Mouse (Mus musculus) embryo, embryonic 11 days (tissue): Measurements from ENCODE around the gene Olfr522.
"Not testable (repeated sequence)": the region's sequence is repeated elsewhere in the genome, so short reads cannot be mapped to it uniquely, and the experiment has no call there.

Experiments used
- DNase-seq: peaks from one replicate; pipeline ENCODE4 v3.0.0-alpha.2; 2015

The Olfr522 gene

DNA sequence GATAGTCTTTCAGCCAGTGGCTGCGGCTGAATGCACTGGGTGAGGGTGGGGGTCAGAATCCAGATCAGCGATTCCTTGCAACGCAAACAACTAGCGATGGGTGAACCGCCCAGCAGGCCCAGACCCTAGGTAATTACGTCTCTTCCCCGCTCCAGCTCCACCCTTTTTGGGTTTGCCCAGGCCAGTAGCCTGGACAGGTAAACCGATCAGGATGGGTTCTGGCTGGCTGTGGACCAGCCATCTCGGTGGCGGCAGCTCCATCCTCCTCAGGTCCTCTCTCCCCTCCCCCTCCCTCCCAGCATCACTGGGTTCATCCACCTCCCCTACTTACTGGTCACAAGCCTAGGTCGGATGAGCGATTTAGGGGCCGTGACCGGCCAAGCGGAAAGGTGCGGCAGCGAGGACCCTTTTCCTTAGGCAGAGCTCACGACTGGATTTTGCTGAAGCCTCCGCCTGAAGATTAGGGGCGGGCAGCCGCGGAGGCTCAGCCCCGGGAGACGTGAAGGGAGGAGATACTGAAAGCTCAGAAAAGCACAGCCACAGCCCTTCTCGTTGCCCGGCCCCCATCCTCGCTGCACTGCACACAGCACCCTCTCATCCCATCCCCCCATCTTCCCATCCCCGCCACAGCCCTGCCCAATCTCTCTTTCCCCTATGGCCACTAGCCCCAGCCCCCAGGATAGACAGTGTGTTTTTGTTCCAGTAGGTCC, 10.2 kb downstream of the Olfr522 start, which contains the start of gene Sprn:
Sprn (minus strand) TSS at position 660 of the 710 bp plus-strand sequence.
- DNase-seq = peak; percentile 48

GRCm38 (mm10) chr7:140153829-140154217, 10.7 kb downstream of the Olfr522 start:
- DNase-seq = no peak

- DNase-seq = peak; percentile 45
Observed at GRCm38 (mm10) chr7:140153383-140153782, 11.2 kb downstream of the Olfr522 start.

DNA sequence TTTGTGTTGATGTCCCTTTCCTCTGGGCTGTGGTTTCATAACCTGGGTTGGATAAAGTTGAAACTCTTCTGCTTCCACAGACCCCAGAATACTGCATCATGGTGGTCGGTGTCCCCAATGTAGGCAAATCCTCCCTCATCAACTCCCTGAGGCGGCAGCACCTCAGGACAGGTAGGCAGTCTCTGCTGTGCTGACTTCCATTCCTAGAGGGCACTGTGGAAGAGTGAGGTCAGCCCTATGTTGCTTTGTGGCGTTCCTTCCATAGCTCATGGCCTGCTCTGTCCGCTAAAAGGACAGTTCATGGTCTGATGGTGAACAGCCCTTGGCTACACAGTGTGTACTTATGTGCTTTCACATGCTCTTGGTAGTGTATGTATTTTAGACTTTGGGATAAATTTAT, 20.0 kb downstream of the Olfr522 start:
- no peak for DNase-seq

DNA sequence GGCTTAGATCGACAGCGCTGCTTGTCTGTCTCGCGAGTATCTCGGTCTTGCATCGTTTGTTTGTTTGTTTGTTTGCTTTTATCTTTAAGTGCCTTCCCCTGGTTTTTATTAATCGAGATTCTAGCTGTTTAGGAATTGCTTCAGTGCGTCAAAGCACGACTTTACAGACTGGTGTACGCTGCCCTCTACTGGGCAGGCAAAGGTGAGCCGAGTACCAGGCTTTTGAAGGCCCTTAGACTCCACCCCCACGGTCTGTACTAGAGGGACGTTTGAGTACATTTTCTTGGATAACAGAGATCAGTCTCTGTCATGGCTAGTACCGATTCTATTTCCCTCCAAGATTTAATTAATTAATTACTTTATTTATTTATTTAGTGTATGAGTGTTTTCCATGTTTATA, 23.2 kb downstream of the Olfr522 start:
- peak; percentile 82 for DNase-seq

GRCm38 (mm10) chr7:140138021-140138310, 26.6 kb downstream of the Olfr522 start:
- no peak for DNase-seq

GRCm38 (mm10) chr7:140137135-140138020, 27.2 kb downstream of the Olfr522 start, which contains the start of gene Mtg1:
Mtg1 (plus strand) TSS chr7:140137564.
- peak; percentile 94 for DNase-seq

DNA sequence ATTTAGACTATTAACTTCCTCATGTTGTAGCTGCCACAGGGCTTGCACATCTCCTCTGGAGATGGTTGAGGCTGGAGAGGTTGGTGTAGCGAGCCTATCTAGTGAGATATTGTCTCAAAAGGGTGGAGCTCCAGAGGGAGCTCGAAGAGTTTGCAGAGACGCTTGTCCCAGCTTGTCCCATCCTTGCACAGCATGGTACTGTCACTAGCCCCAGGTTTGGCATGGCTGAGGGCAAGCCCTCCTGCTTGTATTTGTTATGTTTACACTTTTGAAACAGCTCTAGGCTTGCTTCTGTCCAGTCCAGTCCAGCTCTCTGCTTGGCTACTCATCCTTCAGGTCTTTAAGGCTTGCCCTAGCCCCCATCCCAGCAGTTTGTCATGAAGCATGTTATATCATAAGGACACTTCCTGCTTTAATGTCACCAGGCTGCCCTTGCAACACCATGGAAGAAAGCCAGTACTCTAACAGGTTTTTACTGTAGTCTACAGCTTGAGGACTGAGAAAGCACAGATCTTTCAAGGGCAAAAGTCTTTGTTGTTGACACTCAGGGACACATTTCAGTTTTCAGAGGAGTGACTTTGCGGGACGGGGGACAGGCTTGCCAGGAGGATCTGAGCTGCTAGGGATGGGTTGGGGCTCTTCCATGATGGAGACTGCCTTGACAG, 29.3 kb downstream of the Olfr522 start:
- DNase-seq = no peak

- not testable (repeated sequence) for DNase-seq
Observed at GRCm38 (mm10) chr7:140134033-140134432, 30.5 kb downstream of the Olfr522 start.

DNA sequence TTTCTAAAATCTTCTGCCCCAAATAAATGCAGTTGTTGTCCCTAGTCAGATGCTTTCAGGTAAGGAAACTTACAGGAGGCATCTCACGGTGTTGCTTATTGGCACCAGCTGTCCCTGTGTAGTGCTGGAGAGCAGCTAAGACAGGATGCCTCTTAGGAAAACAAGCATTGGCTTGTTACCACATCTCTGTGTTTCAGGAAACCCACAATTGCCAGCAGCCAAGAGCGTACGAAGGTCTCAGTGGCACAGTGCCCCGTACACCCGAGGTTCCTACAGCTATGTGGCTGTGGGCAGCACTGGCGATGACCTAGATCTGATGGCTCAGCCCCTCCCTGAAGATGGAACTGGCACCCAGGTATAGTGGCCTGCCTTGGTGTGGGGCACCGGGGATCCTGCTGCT, 32.4 kb downstream of the Olfr522 start:
- not testable (repeated sequence) for DNase-seq

GRCm38 (mm10) chr7:140127911-140128310, 36.7 kb downstream of the Olfr522 start:
- no peak for DNase-seq

DNA sequence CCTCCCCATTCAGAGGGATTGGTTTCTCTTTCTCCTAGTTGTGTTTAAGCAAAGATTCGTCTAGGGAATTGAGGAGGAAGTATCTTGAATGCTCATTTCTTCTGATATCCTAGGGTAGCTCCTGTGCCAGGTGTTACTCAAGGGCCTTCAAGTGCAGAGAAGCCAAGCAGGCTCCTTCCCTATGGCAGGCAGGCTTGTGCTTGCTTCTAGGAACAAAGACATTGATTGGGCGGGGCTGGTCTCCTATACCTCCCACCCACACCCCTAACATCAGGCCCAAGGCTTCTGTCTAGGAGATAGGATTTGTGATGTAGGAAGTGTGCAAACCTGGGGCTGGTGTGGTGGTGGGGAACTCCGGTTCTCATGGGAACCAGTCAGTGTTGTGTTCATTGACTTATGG, 37.6 kb downstream of the Olfr522 start:
- no peak for DNase-seq

DNA sequence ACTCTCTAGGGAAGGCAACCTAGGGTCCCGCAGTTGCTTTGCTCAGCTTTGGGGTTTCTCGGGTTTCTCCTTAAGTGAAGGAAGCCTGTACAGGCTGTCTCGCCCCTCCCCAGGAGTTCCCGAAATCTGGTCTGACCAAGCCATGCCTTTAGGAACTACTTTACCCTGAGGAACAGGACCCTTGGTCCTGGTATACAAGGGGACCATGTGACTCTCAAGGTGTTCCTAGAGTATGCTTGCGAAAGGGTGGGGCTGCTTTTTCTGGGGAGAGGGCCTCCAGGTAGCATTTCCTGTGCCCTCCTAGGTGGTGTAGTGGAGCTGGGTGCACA, 38.6 kb downstream of the Olfr522 start:
- no peak for DNase-seq

DNA sequence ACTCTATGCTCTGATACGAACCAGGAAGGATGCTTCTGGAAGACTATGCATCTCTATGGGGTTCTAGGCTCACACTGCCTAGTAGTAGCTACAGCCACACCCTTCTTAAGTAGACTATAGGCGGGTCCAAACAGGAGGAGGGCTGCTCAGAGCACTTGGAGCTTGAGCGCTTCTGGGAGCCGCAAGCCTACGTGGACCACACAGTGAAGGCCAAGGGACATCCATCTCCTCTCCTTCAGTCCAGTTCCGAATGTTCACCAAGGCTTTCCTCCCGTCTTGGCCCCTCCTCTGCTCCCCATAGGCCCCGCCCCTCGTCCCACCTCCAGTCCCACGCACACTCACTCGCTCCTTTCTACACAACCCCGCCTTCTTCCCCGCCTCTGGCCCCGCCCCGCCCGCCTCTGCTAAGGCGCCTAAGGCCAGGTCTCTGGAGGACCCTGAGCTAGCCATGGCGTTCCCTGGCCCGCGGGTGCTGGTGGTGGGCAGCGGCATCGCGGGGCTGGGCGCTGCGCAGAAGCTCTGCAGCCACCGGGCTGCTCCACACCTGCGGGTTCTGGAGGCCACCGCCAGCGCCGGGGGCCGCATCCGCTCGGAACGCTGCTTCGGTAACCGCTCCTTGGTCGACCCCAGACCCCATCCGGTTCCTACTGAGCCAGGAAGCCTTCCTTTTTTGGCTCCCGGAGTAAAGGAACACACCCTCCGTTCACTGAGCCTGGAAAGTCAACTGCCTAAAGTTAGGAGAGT, 39.1 kb downstream of the Olfr522 start:
- peak; percentile 94 for DNase-seq

- no peak for DNase-seq
Observed at GRCm38 (mm10) chr7:140124382-140124781, 40.2 kb downstream of the Olfr522 start.

DNA sequence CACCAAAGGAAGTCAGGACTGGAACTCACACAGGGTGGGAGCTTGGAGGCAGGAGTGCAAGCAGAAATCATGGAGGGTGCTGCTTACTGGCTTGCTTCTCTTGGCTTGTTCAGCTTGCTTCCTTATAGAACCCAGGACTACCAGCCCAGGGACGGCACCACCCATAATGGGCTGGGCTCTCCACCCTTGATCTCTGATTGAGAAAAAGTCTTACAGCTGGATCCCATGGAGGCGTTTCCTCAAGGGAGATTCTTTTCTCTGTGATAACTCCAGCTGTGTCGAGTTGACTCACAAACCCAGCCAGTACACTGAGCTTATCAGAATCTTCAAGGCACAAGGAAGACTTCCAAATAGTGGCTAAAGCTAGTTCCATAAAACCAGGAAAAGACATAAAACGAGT, 41.8 kb downstream of the Olfr522 start:
- no peak for DNase-seq

DNA sequence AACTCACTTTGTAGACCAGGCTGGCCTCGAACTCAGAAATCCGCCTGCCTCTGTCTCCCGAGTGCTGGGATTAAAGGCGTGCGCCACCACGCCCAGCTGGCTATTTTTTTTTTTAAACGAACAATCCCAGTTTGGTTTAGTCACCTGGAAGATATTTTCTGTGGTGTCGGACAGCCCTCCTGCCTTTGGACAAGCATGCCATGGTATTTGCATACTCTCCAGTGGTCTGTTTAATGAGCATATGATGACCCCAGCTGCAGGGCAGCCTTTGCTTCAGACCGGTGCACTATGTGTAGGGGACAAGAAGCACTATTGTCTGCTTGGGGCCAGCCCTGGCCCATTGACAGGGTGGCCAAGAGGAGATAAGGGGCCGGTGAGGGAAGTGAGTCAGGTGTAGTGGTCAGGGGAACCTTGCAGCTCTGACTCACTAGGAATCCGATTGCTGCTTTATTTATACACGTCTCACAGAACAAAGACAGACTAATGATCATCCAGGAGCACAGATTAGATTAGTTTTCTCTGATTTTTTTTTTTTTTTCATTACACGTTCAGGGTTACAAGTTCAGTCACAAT, 43.1 kb downstream of the Olfr522 start:
- DNase-seq = no peak

- no peak for DNase-seq
Observed at GRCm38 (mm10) chr7:140120484-140120883, 44.1 kb downstream of the Olfr522 start.

- DNase-seq = peak; percentile 93
Observed at GRCm38 (mm10) chr7:140116329-140117054, 48.1 kb downstream of the Olfr522 start, which contains the start of gene Echs1. Echs1 (minus strand) TSS chr7:140116476.

GRCm38 (mm10) chr7:140115583-140116328, 48.8 kb downstream of the Olfr522 start, which contains the start of gene Paox:
Paox (plus strand) TSS chr7:140115799.
- peak; percentile 59 for DNase-seq

- no peak for DNase-seq
Observed at GRCm38 (mm10) chr7:140111943-140112342, 52.6 kb downstream of the Olfr522 start.
